Mouse (Mus musculus): ENCODE results near the gene Iqschfp.

Iqschfp gene

DNA sequence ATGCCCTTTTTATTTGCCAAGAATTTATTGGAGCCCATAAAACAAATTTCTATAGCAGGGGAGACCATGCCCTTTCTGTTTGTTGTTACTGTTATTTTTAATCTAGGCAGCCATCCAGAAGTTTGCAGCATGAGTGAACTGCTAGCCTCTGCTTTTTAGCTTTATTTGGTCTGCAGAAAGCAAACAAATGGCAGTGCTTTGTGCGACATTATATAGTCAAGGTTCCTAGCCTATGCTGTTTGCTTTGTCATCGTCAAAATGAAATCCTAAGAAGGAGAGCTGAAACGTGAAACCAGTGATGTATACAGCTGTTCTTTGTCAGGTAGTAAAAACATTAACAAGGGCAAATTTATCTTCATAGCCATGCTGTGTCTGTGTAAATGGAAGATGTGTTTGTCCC is 459.4 kb downstream of the Iqschfp start:
- no peak for DNase-seq (ENCODE audit: low spot score)

DNA sequence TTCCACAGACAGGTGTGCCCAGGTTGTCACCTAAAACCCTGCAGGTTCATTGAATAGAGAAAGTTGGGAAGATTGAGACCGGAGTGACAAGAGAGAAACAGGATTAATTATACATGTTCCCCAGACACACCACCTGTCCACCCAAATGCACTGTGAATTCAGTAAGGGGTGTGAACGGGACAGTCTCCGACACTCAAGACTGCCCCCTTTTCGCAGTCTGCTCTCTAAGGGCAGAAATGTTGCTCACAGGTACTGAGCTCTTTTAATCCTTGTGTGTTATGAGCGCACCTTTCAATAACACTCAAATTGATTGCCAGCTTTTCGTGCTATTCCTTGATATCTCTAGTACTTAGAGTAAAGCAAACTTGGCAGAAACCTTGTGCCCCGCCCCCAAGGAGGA is 460.9 kb downstream of the Iqschfp start:
- DNase-seq (ENCODE audit: low spot score): no peak

- no peak for DNase-seq (ENCODE audit: low spot score)
Observed at GRCm38 (mm10) chr3:68353492-68353891, 461.5 kb downstream of the Iqschfp start.

DNA sequence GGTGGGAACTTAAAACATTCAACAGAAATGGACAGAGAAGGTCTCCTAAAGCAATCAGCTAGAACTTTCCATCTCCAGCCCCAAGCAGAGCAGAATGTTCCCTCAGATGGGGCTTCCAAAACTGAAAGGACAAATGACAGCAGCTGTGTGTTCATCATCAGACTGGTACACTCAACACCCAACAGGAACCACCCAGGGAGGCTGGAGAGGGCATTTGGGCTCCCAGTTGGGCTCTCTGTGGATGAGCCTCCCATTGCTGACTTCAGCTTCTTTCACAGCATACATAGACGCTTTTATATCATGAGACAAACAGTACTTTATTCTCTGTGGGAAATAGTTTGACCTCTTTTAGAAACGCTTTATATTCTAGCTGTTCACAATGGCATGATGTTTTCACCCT is 464.5 kb downstream of the Iqschfp start:
- no peak for DNase-seq (ENCODE audit: low spot score)

GRCm38 (mm10) chr3:68368029-68368428 is 476.0 kb downstream of the Iqschfp start:
- DNase-seq (ENCODE audit: low spot score): no peak

DNA sequence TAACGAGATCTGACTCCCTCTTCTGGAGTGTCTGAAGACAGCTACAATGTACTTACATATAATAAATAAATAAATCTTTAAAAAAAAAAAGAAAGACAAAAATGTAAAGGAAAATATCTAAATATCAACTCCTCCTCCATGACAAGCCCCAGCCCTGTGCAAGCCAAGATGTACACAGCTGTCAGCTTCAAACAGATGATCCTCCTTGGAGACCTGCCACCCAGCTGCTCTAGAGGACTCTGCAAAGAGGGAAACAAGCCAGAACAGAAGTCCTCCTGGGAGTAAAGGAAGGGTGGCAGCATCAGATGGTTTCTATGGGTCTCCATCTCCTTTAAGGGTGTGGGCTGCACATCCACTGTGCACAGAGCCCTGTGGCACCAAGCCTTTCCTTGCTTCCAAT is 480.9 kb downstream of the Iqschfp start:
- no peak for DNase-seq (ENCODE audit: low spot score)

DNA sequence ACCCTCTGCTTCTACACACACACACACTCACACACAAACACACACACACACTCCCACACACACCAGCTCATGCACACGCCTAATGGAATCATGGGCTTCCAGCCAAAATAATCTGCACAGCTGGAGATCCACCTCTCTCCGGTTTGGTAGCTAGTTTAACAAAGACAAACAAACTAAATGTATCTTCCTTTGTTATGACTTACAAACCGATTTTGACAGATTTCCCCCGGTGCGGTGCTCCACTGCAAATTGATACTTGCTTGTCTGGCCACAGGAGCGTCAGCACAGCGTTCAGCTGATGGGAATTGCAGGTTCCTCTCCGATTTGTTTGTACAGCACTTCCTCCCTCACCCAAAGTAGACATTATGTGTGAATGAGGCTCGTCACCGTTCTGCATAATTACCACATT is 483.1 kb downstream of the Iqschfp start:
- no peak for DNase-seq (ENCODE audit: low spot score)

DNA sequence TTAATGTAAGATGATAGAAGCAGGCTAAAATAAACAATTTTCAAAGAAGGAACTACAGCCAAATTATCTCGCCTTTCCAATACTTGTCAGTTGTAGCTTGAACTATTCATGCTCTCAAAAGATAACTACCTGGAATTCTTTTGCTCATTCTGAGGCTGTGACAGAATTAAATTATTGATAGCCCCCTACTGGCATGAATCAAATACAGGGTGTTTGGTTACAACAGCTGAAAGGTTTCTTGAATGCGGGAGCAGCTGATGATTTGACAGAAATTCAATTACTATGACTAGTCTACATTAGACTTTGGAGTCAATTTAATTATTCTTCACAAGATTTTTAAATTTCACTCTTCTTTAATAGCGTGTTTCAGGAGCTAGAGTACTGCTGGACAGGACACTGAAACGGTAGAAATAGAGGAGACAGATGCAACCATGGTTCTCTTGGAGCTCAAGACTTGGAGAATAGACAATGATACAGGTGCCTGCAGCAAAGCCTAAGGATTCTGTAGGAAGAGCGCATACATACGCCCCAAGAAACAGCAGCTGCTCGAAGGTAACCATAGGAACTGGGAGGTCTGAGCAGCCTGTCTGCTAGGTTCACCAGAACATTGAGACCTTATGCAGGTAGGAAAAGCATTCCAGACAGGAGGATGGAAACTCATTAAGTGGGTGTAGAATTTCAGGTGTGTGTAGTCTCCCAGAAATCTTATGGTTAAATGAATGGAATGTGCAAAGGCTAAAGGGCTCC is 485.6 kb downstream of the Iqschfp start:
- DNase-seq (ENCODE audit: low spot score): no peak

DNA sequence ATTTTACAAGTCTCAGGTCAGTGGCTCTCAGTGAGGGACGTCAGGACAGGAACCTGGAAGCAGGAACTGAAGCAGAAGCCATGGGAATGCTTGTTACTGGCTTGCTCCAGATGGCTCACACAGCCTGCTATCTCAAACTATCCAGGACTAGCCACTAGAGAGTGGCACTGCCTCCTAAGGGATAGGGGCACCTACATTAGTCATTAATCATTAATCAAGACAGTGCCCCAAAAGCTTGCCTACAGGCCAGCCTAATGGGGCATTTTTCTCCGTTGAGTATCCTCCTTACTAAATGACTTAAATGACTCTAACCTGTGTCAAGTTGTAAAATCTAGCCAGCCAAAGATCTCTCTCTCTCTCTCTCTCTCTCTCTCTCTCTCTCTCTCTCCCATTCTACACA is 486.8 kb downstream of the Iqschfp start:
- DNase-seq (ENCODE audit: low spot score): no peak

DNA sequence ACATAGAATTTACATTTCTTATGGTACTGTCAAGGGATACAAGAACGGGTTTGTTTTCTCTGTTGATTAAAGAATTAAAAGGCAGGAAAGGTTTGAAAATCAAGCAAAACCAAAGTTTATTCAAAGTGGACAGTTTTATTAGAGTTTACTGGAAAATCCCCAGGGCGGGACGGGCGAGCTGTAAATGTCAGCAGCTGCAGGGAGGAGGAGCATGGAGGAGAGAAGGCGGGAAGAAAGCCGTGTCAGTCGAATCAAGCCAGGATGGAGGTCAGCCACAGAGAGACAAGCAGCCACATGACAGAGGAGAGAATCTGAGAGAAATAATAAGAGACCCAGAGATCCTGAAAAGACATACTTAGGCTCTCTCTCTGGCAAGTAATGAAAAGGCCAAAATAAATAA is 487.2 kb downstream of the Iqschfp start:
- no peak for DNase-seq (ENCODE audit: low spot score)

DNA sequence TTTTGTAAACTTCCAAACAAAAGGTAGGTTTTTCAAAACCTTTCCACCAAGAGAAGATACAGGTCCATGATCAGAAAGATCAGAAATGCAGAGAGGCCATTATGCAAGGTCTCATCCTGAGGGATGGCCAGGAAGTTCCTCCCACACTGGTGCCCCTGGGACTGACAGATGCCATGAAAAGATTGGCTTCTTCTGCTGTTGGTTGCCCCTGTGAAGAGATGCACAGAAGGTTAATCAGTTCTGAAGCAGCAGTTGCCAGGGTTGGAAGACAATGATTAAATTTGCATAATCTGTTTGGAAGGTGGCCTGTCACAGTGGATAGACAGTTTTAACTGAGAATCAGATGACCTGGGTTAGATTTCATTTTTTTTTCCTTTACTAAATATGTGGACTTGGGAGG is 491.6 kb downstream of the Iqschfp start:
- DNase-seq (ENCODE audit: low spot score): no peak

DNA sequence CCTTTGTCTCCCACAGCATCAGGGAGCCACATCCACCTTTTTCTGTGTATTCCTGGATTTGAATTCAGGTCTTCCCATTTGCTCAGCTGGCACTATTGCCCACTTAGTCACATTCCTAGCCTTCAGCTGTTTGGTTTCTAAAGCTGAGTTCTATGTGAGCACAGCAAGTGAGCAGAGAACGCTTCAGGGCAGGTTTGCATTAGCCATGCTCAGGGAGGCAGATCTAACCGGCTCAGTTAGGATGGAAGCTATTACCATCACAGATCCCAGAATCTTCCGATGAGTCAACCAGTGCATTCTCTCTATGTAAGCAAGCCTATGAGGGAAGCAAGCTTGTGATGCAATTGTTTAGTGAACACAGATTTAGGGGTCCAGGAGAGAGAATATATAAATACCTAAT is 493.5 kb downstream of the Iqschfp start:
- DNase-seq (ENCODE audit: low spot score): no peak

DNA sequence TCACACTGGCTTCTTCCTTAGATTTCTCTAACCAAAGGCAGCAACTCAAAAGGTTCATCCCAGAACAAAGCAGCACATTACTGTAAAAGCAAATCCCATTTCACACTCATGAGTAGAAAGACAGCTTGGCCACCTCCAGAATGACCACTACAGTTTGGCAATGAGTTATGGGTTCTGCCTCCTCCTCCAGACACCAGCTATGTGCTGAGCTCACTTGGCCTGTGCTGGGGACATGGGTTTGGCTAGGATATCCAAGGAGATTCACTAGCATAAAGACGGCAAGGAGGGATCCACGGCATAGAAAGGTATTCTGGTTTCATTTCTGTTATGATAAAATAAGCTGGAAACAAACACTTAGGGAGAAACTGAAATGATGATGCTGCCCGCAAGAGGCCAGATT is 496.0 kb downstream of the Iqschfp start:
- DNase-seq (ENCODE audit: low spot score): no peak

DNA sequence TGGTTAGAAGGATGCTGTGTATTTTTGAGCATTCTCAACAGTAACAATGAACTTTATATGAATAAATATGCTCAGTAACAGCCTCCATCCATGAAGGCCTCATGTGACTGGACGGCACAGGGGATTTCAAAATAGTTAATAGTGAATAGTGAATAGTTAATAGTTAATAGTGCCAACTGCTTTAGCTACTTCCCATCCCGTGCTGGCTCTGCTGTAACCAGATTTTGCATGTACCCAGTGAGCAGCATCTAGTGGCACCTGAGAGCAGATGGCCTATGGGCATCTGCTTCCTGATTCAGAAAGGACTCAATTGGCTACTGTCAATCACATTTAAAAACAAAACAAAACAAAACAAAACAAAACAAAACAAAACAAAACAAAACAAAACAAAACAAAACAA is 501.5 kb downstream of the Iqschfp start:
- DNase-seq (ENCODE audit: low spot score): no peak

GRCm38 (mm10) chr3:68398691-68399090 is 506.7 kb downstream of the Iqschfp start:
- DNase-seq (ENCODE audit: low spot score): no peak

DNA sequence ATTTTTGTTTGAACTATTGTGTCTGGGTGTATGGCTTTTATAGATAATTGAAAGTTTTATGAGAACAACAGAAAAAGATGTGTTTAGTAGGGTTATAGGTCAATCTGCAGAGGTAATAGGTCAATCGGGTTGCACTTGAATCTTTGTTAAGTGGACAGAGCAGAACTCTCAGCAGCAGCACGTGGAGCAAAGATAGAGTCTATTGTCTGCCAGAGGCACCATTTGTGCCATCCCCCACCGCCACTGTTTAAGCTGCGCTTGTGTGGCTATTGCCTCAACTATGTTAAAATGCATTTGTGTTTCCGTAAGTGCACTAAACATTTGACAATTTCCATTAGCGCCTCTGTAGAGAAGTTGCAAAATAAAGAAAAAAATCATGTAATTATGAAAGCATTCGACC is 508.1 kb downstream of the Iqschfp start:
- no peak for DNase-seq (ENCODE audit: low spot score)

DNA sequence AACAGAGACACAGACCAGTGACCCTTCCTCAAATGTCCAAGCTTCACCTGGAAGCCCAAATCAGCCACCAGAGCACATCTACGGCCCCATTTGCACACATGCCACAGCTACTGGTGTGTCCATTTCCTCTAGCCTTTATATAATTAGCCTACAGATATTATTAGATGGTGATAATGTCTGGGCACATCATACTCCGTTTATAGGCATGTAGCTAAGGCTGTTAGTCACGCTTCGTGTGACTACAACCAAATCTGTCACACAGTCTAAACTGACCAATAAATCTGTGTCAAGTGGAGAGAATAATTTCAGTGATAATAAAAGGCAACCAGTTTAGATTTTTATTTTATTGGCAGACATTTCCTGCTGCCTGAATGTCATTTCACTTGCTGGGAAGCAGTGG is 511.3 kb downstream of the Iqschfp start:
- DNase-seq (ENCODE audit: low spot score): no peak

GRCm38 (mm10) chr3:68403783-68404217 is 511.8 kb downstream of the Iqschfp start:
- no peak for DNase-seq (ENCODE audit: low spot score)

GRCm38 (mm10) chr3:68405724-68406123 is 513.7 kb downstream of the Iqschfp start:
- DNase-seq (ENCODE audit: low spot score): no peak

DNA sequence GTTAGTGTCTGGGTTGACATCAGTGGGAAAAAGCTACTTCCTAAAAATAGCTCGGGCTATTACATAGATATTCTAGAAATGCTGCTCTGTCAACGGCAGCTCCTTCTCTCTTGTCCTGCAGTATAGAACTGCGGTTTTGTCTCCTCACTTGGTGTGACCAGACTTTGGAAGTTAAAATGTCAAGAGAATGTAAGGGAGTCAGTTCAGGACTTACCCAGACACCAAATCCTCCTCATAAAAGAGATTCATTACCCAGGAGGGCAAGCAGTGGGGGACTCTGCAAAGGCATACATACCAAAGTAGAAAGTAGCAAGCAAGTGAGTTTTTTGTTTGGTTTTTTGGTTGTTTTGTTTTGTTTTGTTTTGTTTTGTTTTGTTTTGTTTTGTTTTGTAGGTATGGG is 520.2 kb downstream of the Iqschfp start:
- no peak for DNase-seq (ENCODE audit: low spot score)

DNA sequence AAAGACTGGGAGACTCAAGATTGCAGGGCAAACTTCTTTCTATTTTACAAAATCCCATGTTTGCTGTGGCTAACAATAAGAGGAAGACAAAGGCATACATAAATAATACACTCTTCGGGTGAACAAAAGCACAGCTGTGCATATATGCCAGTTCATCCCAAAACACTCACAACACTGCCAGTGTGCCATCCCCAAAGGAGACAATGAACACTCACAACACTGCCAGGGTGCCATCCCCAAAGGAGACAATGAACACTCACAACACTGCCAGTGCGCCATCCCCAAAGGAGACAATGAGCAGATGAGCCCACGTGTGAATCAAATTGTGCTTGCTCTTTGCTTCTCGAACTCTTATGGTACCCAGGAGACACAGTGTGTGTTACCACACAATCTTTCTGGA is 527.8 kb downstream of the Iqschfp start:
- no peak for DNase-seq (ENCODE audit: low spot score)

GRCm38 (mm10) chr3:68420927-68421326 is 528.9 kb downstream of the Iqschfp start:
- no peak for DNase-seq (ENCODE audit: low spot score)

- no peak for DNase-seq (ENCODE audit: low spot score)
Observed at GRCm38 (mm10) chr3:68421849-68422248, 529.8 kb downstream of the Iqschfp start.

DNA sequence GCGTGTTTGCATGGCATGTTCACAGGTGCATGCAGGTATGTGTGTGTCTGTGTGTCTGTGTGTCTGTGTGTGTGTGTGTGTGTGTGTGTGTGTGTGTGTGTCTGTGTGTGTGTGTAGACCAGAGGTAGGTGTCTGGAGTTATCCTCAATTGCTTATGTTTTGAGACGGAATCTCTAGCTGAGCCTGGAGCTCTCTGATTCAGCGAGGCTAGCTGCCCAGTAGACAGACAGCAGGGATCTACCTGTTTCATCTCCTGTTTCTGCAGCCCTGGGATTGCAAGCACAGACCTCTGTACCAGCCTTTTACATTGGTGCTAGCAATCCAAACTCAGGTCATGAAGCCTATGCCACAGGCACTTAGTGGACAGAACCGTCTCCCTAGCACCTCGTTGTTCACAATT is 536.0 kb downstream of the Iqschfp start:
- no peak for DNase-seq (ENCODE audit: low spot score)
